Mouse (Mus musculus) layer of hippocampus, adult 11-12 months (tissue): ENCODE measurements around the gene Lama5.
A peak's percentile ranks its signal among the peaks of the same experiment; 100 is the strongest.
"Not testable (repeated sequence)": the region's sequence is repeated elsewhere in the genome, so short reads cannot be mapped to it uniquely, and the experiment has no call there.

Source experiments
- DNase-seq: peaks from one replicate; pipeline ENCODE4 v3.0.0; 2022; ENCODE audit warnings: low spot score

Lama5 gene

DNA sequence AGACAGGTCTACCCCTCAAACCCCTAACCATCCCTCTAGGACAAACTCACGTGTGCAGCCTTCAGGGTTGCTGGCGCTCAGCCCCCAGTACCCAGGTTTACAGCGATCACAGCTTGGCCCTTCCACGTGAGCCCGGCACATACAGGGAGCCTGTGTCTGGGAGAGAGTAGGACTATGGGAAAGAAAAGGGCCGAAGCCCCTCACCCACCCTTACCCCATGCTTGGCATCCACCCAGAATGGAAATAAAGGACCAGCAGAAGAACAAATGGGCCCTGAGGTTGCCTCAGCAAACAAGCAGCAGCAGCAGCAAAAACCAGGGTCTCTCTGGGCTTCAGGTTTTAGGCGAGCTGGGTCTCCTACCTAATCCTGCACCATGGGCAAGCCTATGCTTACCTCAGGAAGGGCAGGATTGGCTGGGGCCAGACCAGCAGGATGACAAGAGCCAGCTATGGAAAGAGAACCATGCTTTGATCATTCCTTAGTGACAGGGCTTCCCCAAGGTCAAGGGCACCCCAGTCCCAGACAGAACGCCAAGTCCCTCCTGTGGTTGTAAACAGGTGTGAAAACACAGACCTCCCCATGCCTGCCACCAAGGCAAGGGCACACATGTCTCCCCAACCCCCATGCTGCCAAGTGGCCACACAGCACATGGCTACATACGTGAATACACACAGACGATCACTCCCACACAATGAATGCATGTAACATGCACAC lies 28.2 kb downstream of the Lama5 start:
- no peak for DNase-seq

DNA sequence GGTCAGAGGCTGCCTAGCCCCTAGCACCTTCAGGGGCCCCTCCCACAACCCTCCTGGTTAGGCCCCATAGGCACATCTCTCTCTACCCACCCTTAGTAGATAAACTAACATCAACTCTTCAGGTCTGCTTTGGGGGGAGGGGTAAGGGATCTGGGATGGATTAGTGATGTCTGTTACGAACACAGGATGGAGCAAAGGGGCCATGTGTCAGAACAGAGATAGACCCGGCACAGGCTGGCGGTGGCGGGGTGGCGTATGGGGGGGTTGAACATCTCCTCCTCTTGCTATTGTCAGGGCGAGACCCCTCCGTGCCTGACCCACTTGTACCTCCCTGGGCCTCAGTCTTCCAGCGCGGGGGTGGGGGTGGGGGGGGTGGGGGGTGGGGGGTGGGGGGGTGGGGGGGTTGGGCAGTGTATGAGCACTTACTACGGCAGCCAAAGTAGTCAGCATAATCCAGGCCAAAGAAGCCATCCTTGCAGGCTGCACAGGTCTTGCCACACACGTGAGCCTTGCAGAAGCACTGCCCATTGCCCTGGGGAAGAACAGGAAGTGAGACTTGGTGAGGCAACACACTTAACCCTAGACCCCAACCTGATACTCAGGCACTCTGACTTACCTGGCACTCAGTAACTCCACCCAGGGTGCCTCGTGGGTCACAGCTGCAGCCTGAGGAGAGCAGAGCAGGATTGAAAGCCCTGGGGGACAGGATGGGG lies 28.9 kb downstream of the Lama5 start:
- no peak for DNase-seq

DNA sequence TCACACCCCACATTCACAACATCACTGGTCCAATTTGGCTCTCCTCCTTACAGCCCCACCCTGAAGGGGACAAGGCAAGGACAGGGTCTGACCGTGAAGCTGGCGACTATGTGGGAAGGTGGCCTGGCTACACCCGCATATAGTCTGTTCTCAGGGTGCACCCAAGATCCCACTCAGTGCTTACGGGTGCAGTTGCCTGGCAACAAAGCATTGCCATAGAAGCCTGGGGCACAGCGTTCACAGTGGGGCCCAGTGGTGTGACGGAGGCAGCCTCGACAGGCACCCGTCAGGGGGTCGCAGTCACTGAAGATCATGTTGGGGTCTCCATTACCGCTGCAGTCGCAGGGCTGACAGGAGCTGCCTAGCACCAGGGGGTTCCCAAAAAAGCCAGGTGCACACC lies 38.3 kb downstream of the Lama5 start:
- DNase-seq = no peak

DNA sequence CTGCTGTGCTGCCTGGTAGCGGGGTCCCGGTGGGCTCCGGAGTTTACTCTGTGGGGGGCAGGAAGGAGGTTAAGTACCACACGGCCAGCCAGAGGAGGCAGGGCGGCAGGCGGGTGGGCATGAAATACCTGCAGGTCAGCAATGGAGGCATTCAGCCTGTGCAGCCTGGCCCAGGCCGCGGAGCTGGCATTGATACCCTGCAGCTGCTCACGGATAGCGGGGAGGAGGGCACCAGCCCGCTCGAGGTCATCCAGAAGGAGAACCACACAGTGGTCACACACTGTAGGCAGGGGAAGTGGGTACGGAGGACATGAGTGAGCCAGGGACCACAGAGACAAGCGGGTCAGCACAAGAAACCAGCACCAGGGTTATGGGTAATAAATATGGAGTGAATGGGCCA lies 40.0 kb downstream of the Lama5 start:
- DNase-seq = no peak

DNA sequence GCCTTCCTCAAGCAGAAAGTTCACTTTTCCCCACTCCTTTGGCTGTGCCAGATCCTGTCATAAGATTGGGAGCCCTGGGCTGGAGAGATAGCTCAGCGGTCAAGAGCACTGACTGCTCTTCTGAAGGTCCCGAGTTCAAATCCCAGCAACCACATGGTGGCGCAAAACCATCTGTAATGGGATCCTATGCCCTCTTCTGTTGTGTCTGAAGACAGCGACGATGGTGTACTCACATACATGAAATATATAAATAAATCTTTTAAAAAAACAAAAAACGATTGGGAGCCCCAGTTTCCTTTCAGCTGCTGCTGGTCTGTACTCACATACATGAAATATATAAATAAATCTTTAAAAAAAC lies 40.9 kb downstream of the Lama5 start:
- no peak for DNase-seq

DNA sequence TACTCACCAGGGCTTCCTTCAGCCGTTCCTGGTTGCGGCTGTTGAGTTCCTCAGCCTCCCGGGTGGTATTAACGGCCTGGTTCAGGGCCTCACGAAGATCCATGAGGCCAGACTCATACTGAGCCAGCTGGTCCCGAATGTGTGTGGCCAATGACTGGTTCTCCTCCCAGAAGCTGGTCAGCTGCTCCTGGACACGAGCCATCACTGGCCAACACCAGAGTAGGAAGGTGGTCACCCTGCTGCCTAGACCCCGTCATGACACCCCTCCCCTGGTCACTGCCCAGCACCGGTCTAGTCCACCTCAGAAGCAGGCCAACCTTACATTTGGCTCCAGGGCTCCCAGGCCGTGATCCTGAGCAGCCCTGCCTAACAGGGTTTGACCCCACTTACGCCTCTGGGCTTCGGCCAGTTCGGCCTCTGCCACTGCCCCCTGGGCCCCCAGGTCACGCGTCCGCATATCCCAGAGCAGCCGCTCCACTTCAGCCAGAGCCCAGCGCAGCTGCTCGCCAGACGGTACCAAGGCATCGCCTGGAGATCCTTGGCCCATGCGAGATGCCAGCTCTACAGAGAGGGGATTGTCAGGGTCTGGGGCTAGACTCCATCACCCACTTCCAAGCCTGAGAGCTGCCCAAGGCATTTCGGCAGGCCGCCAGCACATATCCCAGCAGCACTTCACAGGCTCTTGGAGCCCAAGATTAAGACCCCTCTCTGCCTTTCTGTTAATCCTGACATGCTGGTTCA lies 41.5 kb downstream of the Lama5 start:
- no peak for DNase-seq

DNA sequence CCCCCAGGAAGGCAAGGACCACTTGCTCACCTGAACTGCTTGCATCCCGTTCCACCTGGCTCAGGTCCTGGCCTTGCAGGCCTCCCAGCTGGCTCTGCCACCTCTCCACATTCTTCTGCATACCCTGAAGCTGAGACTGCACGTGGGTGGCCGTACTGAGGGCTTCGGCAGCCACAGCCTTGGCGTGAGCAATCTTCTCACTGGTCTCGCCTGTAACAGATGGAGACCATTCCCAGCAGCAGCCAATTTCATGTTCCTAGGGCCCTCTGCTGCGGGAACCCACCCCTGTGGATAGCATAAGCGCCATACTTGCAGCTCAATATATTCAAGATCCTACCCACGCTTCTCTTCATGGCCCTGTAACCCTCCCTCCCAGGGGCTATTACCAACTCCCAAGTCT lies 44.1 kb downstream of the Lama5 start:
- DNase-seq = no peak

DNA sequence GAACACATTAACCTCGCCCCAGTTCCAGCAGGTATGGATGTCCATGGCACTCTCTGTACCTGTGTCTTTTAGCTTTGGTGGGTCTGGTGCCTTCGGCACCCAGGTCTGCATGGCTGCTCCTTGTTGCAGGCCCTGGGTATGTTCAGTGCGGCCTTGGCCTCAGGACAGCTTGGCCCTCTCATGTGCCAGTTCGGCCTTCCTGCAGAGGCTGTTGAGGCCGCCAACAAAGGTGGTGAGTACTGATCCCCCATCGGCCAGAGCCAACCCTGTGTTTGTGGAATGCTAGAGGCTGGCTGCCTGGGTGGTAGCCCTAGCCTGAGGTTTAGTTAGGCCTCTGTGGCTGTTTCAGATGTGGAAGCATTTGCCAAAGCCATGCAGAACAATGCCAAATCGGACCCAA lies 49.9 kb downstream of the Lama5 start:
- no peak for DNase-seq

DNA sequence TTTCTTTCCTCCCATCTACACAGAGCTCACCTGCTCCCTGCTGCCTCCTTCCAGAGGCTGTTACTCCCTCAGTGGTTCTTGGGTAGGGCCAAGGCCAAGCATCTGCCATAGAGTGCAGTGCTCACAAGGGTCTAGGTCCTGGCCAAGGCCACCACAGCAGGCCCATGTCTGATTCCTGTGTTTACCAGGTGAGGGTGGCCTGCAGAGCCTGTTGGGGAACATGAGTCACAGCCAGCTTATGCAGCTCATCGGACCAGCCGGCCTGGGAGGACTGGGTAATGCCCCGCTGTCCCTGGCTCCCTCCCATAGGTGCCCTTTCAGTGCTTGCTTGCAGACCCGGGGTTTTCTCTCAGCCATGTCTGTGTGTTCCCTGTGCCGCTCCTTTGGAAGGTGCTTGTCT lies 51.5 kb downstream of the Lama5 start:
- no peak for DNase-seq

DNA sequence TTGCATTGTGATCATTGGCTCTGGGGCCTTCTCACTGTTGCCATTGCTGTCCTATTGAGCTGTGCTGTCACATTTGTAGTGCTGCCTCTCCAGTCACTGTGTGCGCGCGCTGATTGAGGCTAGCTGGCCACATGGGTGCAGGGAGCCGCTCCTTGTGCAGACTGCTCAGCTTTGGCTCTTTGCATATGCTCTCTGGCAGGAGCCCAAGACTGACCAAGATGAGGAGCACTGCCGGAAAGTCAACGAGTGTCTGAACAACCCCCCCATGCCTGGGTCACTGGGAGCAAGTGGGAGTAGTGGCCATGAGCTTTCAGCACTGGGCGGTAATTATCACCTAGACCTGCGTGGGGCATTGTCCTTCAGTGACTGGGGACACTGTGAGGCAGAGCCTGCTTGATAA lies 51.9 kb downstream of the Lama5 start:
- not testable (repeated sequence) for DNase-seq

DNA sequence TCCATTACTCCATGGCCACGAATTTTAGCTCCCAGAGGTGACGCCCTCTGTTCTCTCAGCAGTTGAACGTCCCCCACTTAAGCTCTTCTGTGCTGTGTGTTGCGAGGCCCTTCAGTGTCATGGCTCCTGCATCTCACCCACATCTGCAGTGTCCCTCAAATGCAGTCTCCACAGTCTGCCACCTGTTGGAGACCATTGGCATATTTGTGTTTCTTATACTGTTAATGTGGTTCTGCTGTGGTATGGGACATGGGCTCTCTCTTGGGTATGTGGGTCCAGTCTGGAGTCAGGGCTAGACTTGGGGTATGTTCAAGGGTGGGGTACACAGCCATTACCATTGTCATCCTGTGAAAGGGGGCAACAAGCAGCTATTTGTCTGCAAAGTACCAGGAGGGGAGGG lies 52.5 kb downstream of the Lama5 start:
- DNase-seq = no peak

DNA sequence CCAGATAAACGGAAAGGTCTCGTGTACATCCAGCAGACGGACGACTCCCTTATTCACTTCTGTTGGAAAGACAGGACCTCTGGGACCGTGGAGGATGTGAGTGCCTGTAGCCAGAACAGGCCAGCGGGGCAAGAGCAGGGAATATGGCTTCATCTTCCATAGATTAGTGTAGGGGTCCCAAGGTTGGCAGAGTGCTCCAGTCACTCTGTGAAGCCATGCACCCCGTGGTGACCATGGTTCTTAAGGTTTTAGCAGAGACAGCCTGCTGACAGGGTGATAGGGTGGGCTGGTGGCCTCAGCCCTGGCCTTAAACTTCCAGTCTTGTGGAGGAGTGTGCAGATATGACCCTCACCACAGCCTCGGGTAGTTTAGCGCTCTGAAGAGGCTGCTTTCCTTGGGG lies 53.5 kb downstream of the Lama5 start:
- no peak for DNase-seq

DNA sequence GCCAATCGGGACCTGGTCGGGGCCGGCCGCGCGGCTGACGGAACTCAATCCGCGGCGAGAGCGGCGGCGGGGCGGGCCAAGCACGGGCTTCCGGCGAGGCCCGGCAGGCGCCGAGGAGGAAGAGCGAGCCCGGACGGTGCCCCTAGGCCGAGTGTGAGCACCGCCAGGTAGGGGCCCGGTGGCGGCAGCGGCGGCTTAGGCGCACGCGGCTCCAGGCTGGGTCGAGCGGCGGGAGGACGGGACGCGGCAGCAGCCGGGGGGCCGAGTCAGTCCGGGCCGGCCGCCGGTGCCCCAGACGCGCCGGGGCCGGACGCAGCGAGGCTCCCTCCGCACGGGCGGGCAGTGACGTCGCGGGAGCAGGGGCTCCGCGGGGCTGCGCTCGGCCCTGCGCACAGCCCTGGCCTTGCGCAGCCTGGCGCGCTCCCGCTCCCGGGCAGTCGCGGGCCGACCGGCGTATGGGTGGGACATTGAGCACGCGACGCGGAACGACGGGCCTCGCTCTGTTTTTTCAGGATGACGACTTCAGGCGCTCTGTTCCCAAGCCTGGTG lies 54.1 kb downstream of the Lama5 start:
- DNase-seq = peak; percentile 46

DNA sequence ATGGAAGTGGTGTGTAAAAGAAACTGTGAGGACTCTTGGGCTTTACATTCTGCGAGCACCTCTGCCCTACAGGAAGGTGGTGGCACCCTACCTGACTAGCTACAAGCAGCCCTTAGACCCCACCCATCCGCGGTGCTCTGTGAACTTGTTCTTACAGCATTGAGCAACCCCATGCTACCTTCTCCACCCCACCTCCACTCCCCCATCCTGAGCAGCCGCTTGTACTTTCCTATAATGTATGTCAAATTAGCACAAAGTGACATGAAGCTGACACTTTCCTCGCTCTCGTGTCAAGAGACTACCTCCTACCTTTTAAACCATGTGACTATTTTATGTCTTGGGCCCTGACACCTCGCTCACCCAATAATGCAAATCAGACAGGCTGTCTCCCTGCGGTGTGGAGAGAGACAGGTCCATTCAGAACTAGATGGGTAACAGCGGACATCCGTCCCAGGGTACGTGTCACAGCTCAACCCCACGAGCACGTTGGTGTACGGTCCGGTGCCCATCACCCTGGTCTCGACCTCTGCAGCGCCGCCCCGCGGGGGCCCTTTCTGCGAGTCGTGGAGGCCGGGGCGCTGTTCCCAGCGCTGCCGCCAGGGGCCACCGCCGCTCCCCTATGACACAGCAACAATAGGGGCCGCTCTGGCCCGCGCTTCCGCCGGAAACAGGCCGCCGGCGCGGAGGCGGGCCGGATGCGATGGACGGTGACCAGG lies 54.7 kb downstream of the Lama5 start, which contains the start of gene Adrm1:
Gene Adrm1 (plus strand): TSS at position 680 of the 716 bp plus-strand sequence.
- peak; percentile 99 for DNase-seq

DNA sequence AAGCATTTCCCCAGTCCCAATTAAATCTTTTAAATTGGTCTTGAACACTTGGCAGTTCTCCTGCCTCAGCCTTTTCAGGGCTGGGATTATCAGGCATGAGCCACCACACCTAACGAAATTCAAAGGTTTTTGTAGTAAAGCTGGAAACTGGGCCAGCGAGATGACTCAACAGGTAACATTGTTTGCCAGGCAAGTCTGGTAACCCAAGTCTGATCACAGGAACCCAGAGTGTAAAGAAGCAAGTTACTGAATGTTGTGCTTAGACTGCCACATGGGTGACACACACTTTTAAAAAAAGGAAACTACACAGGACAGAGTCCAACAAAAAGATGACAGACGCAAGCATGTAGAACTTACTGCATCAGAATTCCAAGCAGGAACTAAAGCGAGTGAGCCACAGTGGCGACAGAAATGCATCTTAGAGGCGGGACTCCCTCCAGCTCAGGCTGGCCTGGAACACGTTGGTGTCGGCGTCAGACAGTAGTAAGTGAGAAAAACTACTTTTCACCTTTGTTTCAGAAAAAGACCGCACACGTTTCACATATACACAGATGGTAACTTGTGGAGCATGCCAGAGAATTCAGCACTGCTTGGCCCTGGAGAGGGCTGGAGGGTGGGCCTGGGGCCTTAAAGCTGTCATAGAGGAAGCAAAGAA lies 55.4 kb downstream of the Lama5 start:
- no peak for DNase-seq

DNA sequence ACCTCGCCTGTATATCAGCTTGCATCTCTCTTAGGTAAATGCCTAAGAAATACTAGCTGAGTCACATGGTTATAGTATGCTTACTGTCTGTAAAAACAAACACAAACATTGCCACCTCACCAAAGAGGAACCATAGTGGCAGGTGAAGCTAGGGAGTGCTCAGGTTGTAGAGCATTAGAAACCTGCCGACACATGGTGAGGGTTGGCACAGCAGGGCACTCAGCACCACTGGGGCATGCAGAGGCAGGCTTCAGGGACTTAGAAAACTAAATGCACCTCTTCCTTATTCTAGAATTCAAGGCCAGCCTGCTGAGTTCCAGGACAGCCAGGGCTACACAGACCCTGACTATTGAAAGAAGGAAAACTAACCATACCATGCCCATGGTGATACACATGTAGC lies 58.8 kb downstream of the Lama5 start:
- no peak for DNase-seq

DNA sequence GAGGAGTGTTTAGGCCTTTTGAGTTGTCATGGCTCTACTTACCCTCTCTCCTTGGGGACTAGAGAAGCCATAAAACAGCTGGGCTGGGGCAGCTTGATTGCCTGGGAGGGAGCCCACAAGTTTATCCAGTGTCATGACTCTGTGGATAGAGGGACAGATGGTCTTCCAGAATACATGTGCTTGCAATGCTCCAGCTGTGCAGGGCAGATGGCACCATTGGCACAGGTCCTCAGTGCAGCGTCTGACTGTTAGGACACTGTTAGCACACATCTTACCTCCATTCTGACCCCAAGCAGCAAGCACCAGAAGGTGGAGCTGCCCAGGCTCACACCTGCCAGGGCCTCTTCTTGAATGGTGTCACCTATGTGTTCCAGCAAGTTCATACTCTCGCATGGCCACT lies 59.8 kb downstream of the Lama5 start:
- DNase-seq = no peak

DNA sequence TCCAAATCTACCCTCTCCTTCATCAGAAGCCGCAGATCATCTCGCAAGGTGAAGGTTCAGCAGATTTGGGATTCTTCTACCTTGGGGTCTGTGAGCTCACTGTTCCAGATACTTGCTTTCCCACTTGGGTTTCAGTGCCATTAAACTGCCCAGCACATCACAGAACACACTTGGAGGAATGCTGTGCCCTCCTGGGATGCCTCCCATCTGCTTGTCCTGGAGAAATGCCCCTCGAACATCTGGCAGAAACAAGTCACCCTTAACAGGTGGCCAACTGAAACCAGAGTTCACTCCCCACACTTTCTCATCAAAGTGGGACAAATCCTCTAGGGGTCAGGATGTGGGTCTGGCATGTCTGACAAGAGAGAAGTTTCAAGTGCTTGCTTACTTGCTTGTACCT lies 67.0 kb downstream of the Lama5 start:
- DNase-seq = no peak

DNA sequence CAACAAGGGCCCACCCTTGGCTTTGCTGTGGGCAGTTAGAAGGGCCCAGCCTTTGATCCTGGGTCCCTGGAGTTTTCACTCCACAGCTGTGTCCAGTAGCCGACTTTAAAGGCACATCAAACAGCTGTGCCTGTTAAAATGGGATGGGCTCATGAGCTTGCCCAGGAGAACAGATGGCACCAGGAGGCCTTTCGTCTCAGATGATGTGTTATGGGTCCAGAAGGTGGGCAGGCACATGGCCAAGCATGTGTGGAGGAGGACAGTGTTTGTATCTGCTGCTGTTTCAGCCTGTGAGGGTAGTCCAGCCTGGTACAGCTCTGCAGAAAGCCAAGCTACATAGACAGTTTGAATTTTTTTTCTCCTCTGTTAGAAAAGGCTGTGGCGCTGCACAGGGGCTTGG lies 70.9 kb downstream of the Lama5 start:
- peak; percentile 38 for DNase-seq

DNA sequence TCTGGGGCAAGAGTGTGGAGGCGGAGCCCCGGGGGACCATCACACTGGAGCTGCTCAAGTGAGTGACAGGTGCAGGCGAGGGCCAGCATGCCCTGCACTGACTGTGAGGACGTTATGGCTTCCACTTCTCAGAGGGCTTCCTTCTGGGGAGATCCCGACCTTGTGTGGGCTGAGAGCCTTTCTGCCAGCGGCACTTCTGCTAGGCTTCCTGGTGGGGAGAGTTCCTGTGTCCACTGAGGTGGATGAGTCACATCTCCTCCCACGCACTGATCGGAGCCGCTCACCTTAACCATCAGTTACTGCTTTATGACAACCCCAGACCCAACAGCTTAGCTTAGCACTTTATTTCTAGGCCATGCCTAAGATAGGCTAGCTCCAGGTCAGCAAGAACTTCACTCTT lies 77.1 kb downstream of the Lama5 start:
- DNase-seq = no peak

DNA sequence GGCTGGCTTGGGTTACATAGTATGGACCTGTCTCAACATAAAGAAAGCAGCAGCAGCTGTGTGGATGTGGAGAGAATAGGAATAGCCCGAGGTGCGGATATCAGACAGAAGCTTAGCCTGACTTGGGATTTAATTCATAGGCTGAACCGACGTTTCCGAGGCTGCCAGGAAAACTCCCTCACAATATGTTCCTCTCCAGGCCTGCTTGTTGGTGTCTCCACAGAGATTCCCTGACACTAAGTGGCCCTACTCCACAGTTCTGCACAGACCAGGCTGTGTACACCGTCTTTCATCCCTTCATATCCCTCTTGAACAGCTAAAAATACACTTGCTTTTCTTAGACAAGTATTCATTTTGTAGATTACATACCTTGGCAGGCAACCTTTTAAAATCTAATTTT lies 78.3 kb downstream of the Lama5 start:
- DNase-seq = no peak

DNA sequence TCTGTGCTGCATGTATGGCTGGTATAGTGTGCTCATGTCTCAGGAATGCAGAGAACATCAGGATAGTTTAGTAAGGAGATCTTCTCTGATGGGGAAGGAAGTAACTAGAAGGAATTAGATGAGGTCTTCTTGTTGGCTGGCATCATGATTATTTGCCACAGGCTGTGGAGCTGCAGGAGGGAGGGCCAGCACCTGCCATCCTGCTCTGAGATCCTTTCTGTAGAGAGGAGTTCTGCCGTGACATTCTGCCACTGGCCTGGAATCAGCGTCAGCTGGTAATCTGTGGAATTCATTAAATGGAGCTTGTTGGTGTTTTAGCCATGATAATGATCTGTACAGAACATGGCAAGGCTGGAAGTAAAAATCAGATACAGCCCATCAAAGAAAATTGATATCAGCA lies 79.6 kb downstream of the Lama5 start:
- DNase-seq = no peak
